Mouse (Mus musculus) telencephalon, adult 2 months (tissue): Measurements from ENCODE around the gene Olfr1467.

Source experiments
- DNase-seq: peaks from one replicate; pipeline ENCODE4 v3.0.0-alpha.2; 2011; ENCODE audit warnings: low read depth, low spot score

Olfr1467 gene

GRCm38 (mm10) chr19:13361936-13362335, at the start of gene Olfr1467:
TSS of gene Olfr1467 (plus strand) at chr19:13362236.
- no peak for DNase-seq

GRCm38 (mm10) chr19:13315441-13315840, 46.6 kb upstream of the Olfr1467 start, which contains the start of gene Olfr1465:
TSS of gene Olfr1465 (minus strand) at chr19:13315541.
- no peak for DNase-seq

GRCm38 (mm10) chr19:13338562-13338961, 23.5 kb upstream of the Olfr1467 start, which contains the start of gene Olfr1466:
TSS of gene Olfr1466 (plus strand) at chr19:13338862.
- no peak for DNase-seq

- DNase-seq = no peak
Observed at GRCm38 (mm10) chr19:13407549-13407948, 45.5 kb downstream of the Olfr1467 start, which contains the start of gene Olfr1469. TSS of gene Olfr1469 (plus strand) at chr19:13407849.
